Mouse (Mus musculus) layer of hippocampus, postnatal 25 days (tissue): ENCODE data around the gene B3gnt6. TPM values are rescaled to one million over a fixed set of nuclear protein-coding genes. Genes with fewer than 3 reads are reported as not detected.
A peak's percentile ranks its signal among the peaks of the same experiment; 100 is the strongest.
"Not testable (repeated sequence)": the region's sequence is repeated elsewhere in the genome, so short reads cannot be mapped to it uniquely, and the experiment has no call there.

Source experiments
- DNase-seq, 2 experiments: peaks; one replicate each; pipeline ENCODE4 v3.0.0; 2022; ENCODE audit warnings: mixed read lengths in 2 of 2, low spot score in 1 of 2; ENCODE audit errors: extremely low spot score in 1 of 2
- total RNA-seq, 2 experiments: library from RNA; stranded (reverse); gene quantifications; 2 replicates each; pipeline ENCODE4 v1.2.3; 2021

The B3gnt6 gene
- total RNA-seq = not detected

DNA sequence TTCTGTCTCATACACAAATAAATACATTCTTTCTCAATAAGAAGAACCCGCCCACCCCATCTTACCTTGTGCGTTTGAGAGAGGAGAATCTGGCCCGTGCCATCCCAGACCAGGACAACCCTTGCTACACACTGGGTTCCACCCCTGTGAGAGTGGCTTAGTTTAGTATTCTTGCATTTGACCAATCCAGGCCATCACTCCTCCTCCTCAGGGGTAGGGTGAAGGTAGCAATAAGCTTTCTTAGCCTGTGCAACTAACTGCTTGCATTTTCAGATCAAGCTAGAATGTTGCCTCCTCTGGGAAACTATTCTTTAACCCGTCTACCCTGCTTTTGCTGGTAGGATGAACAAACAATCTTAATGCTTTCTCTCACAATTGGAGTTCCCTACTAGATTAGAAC is at the start of gene B3gnt6:
Gene B3gnt6 (minus strand): TSS at position 101 of the 400 bp plus-strand sequence.
- no peak for DNase-seq

DNA sequence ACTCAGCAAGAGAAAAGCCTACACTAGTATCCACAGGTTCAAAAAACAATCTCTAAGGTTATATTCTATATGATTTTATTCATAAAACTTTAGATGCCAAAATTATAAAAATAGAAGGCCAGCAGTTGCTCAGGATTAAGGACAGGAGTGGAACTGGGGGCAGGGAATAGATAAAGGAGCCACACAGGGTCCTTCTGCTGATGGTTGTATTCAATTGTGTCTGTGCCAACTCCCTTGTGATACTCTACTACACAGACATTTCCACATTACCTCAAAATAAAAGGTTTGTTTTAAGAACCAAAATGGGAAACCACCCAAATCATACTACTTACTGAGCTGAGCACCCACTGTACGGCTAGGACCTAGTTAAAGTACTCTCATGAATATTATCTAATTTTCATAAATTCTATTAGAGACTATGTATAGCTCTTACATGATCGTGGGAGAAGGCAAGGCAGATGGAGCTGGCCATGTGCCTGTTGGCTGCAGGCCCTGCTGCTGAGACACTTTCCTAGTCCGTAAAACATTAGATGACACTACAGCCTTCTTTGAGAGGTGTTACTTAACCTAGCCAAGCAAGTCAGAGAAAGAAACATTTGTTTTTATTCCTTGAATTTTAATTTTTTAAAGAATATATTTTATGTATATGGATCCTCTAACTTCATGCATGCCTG is 37.5 kb upstream of the B3gnt6 start:
- DNase-seq = peak in 1 of 2 experiments; percentile 48

GRCm38 (mm10) chr7:98223796-98224195 is 24.5 kb upstream of the B3gnt6 start:
- no peak for DNase-seq

- no peak for DNase-seq
These were observed 17.4 kb upstream of the B3gnt6 start for GRCm38 (mm10) chr7:98216713-98217112.

GRCm38 (mm10) chr7:98202946-98203345 is 3.7 kb upstream of the B3gnt6 start:
- no peak for DNase-seq

- DNase-seq = no peak
These were observed 2.3 kb upstream of the B3gnt6 start for GRCm38 (mm10) chr7:98201493-98202028.

DNA sequence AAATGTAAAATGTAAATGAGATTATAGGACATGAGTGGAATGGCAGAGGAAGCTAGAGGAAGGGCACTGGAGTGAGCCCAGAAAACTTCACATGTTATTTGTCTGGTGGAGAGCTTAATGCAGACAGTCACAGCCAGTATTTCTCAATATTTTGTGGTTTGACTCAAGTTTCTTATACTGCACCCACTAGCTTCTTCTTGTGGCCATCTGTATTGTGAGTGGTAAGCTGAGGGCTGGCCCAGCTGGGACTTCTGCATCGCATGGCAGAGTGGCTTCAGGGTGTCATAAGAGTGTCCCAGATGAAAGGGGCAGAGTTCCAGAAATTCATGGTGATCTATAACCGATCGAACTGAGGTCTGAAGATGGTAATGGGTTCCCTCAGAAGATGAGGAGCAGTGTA is 1.1 kb upstream of the B3gnt6 start:
- no peak for DNase-seq

DNA sequence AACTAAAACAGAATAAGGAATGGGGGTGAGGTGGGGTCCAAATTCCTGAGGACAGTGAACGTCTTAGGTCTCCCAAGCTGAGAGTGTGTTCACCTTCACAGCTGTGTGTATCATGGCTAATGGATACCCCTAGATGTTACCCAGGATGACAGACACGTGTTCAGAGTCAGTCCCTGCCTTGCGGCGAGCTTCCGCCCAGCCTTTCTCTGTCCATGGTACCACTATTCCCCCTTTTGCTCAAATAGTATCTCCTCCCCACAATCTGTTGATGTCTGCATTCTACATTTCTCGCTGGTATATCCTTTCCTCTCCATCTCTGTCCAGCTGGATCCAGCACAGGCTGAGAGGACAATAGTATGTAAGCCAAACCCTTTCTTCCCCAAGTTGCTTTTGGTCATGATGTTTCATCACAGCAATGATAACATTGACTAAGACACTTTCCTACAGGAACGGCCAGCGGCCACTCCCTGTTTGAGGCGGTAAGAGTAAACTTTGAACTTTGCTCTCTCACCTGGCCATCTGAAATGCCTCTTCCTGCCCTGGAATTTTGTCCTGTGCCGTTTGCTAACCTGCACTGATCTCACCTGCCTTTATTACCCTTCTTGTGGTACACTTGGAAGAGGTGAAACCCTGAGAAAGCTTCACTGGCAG is 4.0 kb downstream of the B3gnt6 start:
- DNase-seq = no peak

- no peak for DNase-seq
These were observed 5.1 kb downstream of the B3gnt6 start for GRCm38 (mm10) chr7:98194026-98194792.

DNA sequence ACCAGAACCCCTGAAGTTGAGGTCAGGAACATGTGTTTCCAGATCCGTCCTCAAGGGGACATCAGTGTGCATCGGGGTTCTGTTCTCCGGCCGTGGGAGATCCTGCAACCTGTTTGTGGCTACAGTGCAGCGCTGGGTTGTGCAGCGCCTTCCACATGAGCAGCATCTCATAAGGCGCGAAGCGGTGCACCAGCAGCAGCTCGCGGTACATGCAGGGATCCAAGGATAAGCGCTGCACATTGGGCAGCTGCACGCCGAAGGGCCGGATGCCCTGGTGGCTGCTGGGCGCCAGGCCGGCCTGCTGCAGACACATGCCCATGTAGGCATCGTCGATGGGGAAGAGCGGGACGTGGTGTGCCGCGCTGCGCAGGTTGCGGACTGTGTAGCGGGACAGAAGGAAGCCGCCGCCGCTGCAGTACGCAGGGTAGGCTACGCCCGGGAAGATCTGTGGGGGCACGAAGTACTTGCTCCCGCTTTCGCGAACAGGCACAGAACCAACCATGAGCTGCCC is 5.7 kb downstream of the B3gnt6 start:
- DNase-seq = no peak

DNA sequence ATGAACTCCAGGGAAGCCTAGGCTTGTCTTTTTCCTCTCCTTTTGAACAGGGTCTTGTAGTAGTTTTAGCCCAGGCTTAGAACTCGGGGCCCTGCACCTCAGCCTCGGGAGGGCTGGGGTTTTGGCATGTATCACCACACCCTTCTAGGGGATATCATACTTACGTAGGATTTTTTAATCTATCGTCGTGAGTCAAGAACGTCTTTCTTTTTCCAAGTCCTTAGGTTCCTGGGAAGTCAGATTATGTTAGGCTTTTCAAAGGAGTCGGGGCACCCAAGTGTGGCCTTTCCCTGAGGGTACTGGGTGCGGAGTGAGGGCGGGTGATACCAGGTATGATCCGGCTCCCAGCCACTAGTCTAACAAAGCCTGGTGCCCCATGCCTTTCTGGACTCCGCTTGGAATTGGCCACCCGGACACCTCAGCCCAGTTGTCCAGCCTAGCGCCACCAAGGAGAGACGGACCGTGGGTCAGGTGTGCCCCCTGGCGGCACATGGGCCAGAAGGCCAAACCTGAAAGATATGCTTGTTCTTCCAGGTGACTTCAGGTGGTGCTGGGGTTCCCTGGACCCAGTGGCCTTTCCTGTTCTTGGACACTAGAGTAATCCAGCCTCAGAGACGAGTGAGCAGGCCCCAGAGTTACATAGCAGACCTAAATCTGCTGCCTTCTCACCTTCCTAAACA is 7.6 kb downstream of the B3gnt6 start:
- DNase-seq = no peak

- no peak for DNase-seq
These were observed 8.7 kb downstream of the B3gnt6 start for GRCm38 (mm10) chr7:98190578-98190977.

GRCm38 (mm10) chr7:98189745-98190144 is 9.5 kb downstream of the B3gnt6 start:
- DNase-seq = no peak

DNA sequence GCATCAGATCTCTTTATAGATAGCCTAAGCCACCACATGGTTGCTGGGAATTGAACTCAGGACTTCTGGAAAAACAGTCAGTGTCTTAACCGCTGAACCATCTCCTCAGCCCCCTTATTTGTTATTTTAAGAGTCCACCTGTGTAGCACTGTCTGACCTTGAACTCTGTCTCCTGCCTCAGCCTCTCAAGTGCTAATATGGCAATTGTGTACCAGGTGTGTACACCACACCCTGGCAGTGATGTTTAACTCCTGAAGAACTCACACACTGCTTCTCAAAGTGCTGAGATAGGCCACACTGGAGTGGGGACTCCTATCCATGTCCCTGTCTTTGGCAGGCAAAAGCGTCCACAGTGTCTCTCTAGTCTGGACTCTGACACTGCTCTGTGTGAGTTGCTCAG is 10.6 kb downstream of the B3gnt6 start:
- DNase-seq = no peak

DNA sequence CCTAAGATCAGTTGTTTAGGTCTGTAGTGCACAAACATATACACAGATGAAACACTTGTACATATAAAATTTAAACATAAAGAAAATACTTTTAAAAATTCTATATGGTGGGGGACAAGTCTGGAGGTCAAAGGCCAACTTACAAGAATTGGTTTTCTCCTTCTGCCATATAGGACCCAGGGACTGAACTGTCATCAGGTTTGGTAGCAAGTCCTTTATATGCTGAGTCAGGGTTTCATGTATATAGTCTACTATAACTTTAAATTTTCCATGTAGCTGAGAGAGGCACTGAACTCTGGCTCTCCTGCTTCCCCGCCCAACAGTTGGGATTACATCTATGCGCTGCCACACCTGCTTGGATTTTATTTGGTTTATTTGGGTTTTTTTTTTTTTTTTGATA is 11.0 kb downstream of the B3gnt6 start:
- DNase-seq = no peak

DNA sequence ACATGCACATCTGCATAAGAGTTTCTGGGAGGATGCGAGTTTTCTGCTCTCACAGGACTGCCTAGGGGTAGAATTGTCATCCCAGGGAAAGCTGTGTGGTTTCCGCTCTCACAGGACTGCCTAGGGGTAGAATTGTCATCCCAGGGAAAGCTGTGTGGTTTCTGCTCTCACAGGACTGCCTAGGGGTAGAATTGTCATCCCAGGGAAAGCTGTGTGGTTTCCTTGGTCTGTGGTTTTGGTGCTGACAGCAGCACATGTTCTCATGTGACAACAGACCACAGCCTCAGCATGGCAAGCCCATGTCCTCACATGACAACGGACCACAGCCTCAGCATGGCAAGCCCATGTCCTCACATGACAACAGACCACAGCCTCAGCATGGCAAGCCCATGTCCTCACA is 11.9 kb downstream of the B3gnt6 start:
- DNase-seq = not testable (repeated sequence)

GRCm38 (mm10) chr7:98186637-98187036 is 12.6 kb downstream of the B3gnt6 start:
- no peak for DNase-seq

DNA sequence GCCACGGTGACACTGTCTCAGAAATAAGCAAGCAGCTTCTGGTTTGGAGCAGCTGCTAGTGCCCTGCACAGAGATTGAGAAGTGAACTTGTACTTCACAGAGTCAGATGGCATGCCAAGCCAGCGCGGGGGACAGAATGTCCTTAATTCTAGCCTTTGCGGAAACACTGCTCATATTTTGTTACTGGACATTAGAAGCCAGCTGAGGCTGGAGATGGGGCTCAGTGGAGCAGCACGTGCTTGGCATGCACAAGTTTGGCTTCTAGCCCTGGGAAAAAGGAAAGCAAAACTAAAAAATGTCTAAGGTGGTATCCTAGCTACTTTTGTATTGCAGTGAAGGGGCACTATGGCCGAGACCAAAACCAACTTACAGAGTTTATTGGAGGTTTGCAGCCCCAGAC is 14.0 kb downstream of the B3gnt6 start:
- DNase-seq = no peak

DNA sequence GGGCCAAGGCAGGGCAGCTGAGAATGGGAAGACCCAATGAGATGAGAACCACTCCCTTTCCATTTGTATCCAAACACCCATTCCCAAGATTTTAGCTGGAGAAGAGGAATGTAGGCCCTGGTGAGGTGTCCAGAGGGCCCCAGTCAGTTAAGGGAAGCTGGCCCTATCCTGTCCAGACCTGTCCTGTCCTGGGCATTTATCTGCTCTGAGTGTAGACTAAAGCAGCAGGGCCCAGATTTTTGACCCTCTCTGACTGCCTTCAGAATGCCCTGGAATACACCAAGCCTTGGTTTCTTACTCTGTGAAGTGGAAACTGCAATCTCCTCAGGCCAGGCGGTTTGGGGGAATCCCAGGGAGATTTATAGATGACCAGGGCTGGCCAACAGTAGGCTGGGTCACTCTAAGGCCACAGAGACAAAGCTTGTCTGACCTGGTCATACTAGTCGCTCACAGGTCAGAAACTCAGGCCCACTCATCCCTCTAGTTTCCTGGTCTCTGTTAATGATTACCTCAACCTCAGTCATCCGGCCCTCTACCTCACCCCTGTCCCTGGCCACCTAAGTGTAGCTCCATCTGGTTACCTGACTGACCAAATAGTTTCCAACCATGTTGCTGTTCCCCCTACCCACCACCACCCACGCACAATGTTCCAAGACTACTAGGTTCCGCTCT is 20.6 kb downstream of the B3gnt6 start:
- no peak for DNase-seq
